Mouse (Mus musculus) splenic B cell, adult 2 months (primary cell): Measurements from ENCODE around the gene Pigk.

Experiments
- DNase-seq: peaks from one replicate; pipeline ENCODE4 v3.0.0-alpha.2; 2011; ENCODE audit warnings: low read depth, low spot score
- H3K27me3 ChIP-seq: 2 replicates; pipeline ENCODE4 v1.6.1; 2012; ENCODE audit warnings: mild to moderate bottlenecking, low read length, moderate library complexity, mixed read lengths; ENCODE audit not compliant: control insufficient read depth, poor library complexity, insufficient read depth, severe bottlenecking
- H3K36me3 ChIP-seq: 2 replicates; pipeline ENCODE4 v1.6.1; 2012; ENCODE audit warnings: mild to moderate bottlenecking, low read length, moderate library complexity, mixed read lengths; ENCODE audit not compliant: control insufficient read depth, poor library complexity, insufficient read depth, severe bottlenecking

Gene Pigk

DNA sequence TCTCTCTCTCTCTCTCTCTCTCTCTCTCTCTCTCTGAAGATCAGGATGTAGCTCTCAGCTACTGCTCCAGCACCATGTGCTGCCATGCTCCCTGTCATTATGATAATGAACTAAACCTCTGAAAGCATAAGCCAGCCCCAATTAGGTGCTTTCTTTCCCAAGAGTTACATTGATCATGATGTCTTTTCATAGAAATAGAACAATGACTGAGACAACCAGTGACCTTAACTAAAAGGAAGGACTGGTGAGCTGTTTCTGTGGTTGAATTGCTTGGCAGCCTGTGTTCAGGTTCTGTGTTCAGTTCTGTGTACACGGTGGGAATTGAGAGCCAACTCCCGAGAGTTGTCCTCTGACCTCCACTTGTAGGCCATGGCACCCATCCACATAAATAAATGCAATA is 7.0 kb upstream of the Pigk start:
- DNase-seq, result no peak
- Histone ChIP-seq H3K36me3 (no peaks in the 10 kb centered on the region), H3K27me3 (no peaks in the 10 kb centered on the region)

DNA sequence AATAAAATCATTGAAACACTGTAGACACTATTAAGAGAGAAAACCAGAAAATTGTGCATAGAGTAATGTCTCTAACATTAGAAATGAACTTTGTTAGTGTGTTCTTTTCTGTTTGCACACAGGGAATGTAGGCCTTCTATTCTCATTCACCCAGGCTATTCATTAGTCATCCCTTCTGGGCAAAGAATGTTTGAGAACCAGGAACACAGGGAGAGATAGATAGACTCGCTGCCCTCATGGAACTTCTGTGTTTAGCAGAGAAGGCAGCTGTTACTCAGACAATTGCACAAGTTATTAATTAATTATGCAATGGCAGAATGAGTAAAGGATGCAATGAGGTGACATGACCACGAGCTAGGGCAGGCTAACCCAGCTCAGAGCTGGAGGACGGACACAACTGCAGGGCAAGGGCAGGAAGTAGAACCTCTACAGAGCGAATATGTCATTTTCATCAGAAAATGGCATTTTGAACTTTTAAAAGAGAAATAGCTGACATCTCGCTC is 6.5 kb upstream of the Pigk start:
- no peaks in the 10 kb centered on the region for H3K36me3 ChIP-seq
- DNase-seq, result no peak

DNA sequence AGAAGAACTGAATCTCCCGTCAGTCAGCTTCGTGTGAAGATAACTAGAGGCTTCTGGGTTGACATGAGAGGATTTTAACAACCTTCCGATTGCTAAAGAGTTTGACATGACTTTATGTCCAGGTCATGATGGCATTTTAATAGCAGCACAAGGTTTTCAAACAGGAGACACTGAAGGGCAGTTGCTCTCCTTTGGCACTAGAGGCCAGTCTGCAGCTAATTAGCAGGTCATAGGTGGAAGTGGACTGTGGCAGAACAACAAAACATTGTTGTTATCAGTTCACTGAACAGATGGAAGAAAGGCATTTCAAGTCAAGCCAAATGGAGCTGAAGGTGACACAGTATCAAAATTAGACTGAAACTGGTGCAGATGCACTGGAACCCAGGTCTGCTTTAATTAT is 4.0 kb upstream of the Pigk start:
- Histone ChIP-seq H3K36me3 (no peaks in the 10 kb centered on the region), H3K27me3 (no peaks in the 10 kb centered on the region)
- no peak for DNase-seq

More for the DNA sequence above, 6.5 kb upstream of the Pigk start:
- no peaks in the 10 kb centered on the region for H3K27me3 ChIP-seq

DNA sequence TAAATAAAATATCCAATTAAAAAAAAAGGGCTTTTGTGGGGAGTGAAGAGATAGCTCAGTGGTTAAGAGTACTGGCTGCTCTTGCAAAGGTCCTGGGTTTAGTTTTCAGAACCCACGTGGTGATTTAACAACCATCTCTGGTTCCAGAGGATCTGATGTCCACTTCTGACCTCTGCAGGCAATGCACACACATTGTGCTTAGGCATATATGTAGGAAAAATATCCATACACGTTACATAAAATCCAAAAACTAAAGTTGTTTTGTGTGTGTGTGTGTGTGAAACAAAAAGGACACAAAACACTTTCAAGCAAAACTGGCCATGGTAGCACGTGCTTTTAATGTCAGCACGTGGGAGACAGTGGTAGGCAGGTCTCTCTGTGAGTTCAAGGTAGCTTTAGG is 943 bp upstream of the Pigk start:
- no peaks in the 10 kb centered on the region for H3K27me3 ChIP-seq
- DNase-seq, result no peak
- H3K36me3 ChIP-seq, result no peaks in the 10 kb centered on the region

DNA sequence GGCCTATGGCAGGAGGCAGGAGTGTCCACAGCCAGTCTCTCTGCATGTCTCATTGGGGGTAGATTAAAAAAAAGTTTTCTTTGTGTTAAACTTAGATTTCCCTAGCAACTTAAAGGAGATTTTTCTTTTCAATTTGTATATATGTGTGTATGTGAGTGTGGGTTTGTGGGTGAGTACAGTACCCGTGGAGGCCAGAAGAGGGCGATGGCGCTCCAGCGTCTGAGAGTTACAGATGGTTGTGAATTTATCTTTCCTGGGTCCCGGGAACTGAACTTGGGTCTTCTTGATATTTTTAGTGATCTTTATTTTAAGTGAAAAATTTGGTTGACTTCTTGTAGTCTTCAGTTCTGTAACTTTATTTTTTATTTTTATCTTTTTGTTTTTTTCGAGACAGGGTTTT is 7.4 kb downstream of the Pigk start:
- no peaks in the 10 kb centered on the region for H3K27me3 ChIP-seq
- H3K36me3 ChIP-seq, result no peaks in the 10 kb centered on the region; the same call in 1 of the 2 replicates
- DNase-seq, result peak; percentile 10

DNA sequence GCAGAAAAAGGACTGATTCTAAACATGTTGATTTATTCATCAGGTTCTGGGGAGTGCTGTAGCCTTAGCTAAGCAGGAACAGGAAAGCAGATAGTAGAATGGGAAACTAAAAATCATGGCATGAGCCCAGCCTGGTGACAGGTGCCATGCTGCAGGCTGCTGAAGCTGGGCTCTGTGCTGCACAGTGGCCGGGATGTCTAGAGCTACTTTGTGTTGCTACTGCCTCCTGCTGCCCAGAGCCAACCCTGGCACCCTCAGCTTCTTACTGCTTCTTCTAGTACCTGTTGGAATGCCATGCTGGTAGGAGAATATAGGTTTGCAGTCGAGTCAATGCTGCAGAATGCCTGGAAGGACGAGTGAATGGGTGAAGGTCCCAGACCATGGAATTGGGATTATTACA is 8.9 kb downstream of the Pigk start:
- Histone ChIP-seq H3K27me3 (no peaks in the 10 kb centered on the region), H3K36me3 (no peaks in the 10 kb centered on the region; the same call in 1 of the 2 replicates)
- DNase-seq, result no peak

DNA sequence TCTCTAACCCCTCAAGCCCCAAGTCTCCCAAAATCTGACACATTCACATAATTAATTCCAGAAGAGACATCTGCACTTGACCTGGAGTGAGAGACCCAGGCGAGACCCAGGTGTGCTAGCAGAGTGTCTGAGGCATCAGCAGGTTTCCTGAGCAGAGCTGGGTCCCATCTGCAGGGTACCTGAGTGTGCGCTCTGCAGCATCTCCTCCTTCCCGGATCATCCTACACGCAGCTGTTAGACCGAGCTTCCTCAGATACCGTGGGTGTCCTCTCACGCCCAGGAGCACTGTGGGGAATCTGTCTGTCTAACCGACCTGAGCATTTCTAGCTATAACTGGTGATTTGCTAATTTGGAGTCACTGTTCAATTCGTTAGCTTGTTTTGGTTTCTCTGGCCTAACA is 10.5 kb downstream of the Pigk start:
- Histone ChIP-seq H3K36me3 (no peaks in the 10 kb centered on the region; the same call in 1 of the 2 replicates), H3K27me3 (no peaks in the 10 kb centered on the region)
- no peak for DNase-seq

DNA sequence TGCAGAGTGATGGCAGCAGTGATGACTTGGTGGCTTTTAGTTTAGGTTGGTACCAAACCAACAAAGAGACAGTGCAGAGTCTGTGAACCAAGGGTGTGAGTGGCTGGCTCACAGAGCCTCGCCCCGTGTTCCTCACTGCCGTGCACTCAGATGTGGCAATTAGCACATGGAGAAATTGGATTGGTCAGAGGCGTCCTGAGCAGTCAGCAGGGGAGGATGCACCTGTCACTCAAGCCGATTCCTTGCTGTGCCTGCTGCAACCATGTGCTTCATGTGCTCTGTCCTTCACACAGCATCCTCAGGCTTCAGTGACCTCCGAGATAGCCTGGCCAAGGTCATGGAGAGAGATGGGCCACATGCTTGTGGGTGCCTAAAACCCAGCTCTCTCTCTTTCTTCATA is 14.3 kb downstream of the Pigk start:
- no peak for DNase-seq
- Histone ChIP-seq H3K36me3 (no peaks in the 10 kb centered on the region), H3K27me3 (no peaks in the 10 kb centered on the region)

DNA sequence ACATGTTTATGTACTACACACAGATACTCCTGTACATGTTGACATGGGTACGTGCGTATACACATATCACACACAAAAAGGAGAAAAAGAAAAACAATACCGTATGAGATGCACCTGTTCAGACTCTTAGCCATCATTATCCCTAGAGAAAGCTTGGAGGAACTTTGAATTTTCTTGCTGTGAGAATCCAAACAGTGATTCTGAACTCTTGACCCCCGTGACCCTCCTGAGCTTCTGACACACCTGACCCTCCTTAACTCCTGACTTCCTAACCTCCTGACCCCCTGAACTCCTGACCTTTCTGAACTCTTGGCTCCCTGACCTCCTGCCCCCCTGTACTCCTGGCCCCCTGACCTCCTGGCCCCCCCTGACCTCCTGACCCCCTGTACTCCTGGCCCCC is 19.1 kb downstream of the Pigk start:
- no peaks in the 10 kb centered on the region; the same call in 1 of the 2 replicates for H3K36me3 ChIP-seq
- DNase-seq, result no peak
- no peaks in the 10 kb centered on the region for H3K27me3 ChIP-seq

DNA sequence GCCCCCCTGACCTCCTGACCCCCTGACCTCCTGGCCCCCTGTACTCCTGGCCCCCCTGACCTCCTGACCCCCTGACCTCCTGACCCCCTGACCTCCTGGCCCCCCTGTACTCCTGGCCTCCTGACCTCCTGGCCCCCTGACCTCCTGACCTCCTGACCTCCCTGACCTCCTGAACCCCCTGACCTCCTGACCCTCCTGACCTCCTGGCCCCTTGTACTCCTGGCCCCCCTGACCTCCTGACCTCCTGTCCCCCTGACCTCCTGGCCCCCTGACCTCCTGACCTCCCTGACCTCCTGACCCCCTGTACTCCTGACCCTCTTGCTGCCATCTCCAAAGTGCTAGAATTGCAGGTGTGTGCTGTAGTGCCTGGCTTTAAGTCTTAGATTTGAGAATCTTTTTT is 19.6 kb downstream of the Pigk start:
- Histone ChIP-seq H3K27me3 (no peaks in the 10 kb centered on the region), H3K36me3 (no peaks in the 10 kb centered on the region; the same call in 1 of the 2 replicates)
- no peak for DNase-seq

DNA sequence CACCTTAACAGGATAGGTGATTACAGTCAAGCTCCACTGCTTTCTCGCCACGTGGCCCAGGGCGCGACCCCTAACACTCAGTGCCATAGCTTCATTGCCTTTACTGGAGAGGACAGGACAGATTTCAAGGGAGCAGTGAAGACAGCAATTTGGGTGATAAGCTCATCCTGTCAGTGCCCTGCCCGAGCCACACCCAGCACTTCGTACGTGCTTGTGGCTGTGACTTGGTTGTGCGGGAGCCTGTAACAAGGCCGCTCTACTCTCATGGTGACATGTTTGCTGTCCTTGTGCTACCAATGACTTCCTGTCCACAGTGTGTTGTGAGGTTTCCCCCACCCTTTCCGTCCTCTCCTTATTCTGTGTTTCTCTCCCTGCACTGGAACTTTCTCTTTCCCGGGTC is 20.2 kb downstream of the Pigk start:
- Histone ChIP-seq H3K36me3 (peaks cover 2% of the 10 kb centered on the region; the same call in 1 of the 2 replicates), H3K27me3 (no peaks in the 10 kb centered on the region)
- no peak for DNase-seq

DNA sequence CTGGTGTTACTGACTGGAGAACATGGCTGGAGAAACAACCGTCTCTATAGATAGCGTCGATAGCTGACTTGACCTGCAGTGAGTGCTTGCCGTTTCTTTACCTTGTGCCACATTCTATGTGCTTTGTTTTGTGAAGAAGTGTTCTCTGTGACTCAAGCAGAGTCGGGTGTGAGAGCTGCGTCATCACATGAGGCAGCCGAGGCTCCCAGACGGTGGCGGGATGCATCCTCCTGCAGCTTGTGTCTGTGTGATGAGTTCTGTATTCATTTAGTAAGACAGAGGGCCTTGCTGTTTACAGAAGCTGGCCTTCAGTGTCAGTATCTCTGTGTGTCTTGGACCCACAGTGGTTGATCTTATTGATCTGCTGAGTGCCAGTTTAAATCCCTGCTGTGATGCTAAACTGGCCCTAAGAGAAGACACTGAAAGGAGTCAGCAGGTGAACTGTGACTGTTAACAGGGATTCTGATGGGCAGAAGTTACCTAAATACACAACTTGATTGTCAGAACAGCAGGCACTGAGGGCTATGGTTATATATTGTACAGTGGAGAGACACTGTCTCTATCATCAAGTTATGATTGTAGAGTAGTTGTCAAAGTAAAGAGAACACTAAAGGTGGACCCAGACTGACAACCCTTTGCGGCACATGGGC is 21.8 kb downstream of the Pigk start:
- H3K36me3 ChIP-seq, result peaks cover 4% of the 10 kb centered on the region; the same call in 1 of the 2 replicates
- no peak for DNase-seq
- H3K27me3 ChIP-seq, result no peaks in the 10 kb centered on the region

DNA sequence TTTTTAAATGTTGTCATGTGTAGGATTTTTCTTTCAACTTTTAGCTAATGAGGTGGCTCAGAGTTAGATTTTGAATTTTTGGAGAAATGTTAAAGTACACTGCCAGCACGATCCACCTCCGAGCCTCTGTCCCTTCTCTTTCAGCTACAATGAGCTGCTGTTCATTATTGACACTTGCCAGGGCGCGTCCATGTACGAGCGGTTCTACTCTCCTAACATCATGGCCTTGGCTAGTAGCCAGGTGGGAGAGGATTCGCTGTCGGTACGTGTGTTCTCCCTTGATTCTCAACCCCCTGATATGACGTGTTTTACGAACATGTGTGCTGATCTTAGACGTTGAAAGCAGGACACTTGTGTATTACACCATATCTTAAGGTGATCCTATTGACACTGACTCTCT is 30.4 kb downstream of the Pigk start:
- DNase-seq, result no peak
- Histone ChIP-seq H3K27me3 (no peaks in the 10 kb centered on the region), H3K36me3 (0 out of 2 replicates have a peak, but pooled peaks cover 2% of the 10 kb centered on the region)

DNA sequence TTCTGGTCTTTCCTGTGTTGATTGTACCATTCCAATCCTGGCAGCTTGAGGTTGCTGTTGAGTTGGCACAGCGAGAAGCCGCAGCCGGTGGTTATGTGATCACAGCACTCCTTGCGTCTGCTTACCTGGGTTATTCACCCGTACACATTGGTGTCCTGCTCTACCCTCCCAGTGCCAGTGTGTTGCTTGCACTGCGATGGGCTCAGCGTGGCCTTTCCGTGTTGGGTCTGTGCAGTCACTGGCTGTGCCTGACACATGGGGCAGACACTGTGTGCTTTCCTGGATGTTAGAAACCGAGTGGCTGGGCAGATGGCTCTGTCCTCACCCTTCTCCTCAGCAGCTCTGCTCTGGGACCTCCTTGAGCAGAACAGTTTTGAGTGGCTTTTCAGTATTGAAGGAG is 31.7 kb downstream of the Pigk start:
- no peak for DNase-seq
- Histone ChIP-seq H3K27me3 (no peaks in the 10 kb centered on the region), H3K36me3 (no peaks in the 10 kb centered on the region)

DNA sequence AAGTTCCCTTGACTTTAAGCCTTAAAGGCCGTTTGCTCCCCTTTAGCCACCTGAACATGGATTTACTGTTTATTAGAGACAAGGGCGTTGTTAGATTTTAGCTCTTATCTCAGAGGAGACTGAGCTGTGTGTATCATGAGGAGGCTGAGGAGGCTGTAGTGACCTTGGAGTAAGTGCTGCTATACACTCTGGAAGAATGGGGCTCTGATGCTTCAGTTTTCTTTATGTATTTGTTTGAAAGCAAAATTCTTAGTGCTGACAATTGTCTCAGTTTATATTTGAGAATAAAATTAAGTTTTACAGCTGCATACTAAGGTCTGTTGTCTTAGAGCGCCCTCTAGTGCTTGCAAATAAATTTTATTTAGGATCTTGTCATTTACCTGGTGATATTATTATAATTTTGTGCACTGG is 35.6 kb downstream of the Pigk start:
- H3K27me3 ChIP-seq, result no peaks in the 10 kb centered on the region
- H3K36me3 ChIP-seq, result peaks cover 2% of the 10 kb centered on the region; the same call in 1 of the 2 replicates
- peak; percentile 69 for DNase-seq

DNA sequence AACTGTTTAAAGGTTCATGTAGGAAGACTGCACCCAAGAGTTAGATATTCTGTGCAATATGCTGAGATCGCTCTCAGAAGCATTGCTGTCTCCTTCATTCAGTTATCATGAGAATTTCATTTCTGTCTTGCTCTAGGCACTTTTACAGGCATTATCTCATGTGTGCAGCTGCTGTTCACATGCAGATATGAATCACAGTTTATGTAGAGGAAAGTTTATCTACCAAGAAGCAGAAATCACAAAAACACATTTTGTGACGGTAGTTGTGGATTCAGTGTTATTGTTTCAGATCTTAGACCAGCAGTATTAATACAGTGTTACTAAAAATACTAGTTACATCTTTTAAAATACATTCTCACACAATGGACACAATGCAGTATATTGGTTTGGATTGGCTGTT is 36.0 kb downstream of the Pigk start:
- DNase-seq, result no peak
- H3K36me3 ChIP-seq, result peaks cover 2% of the 10 kb centered on the region; the same call in 1 of the 2 replicates
- H3K27me3 ChIP-seq, result no peaks in the 10 kb centered on the region
